Mouse (Mus musculus) lung, embryonic 15.5 days (tissue): Measurements from ENCODE around the gene Nfam1. TPM values are rescaled to one million over a fixed set of nuclear protein-coding genes. Genes with fewer than 3 reads are reported as not detected.

Source experiments
- ATAC-seq: fragments of 200-750 bp; cut with Nextera tagmentation; 2 replicates; pipeline ENCODE4 v1.8.0; 2017; ENCODE audit warnings: moderate number of reproducible peaks, borderline replicate concordance; ENCODE audit not compliant: low FRiP score, low TSS enrichment; ENCODE audit errors: extremely low read depth
- H3K27ac ChIP-seq: fragments of 300-500 bp; sonication (generic); 2 replicates; pipeline ENCODE4 v1.5.1; 2015; ENCODE audit warnings: moderate library complexity, mild to moderate bottlenecking, inconsistent platforms
- H3K27me3 ChIP-seq: fragments of 300-500 bp; sonication (generic); 2 replicates; pipeline ENCODE4 v1.6.1; 2015; ENCODE audit warnings: inconsistent platforms
- H3K36me3 ChIP-seq: fragments of 300-500 bp; sonication (generic); 2 replicates; pipeline ENCODE4 v1.6.1; 2015; ENCODE audit warnings: inconsistent platforms
- H3K4me1 ChIP-seq: fragments of 300-500 bp; sonication (generic); 2 replicates; pipeline ENCODE4 v1.6.1; 2015; ENCODE audit warnings: inconsistent platforms
- H3K4me2 ChIP-seq: fragments of 300-500 bp; sonication (generic); 2 replicates; pipeline ENCODE4 v1.6.1; 2015; ENCODE audit warnings: inconsistent platforms, mild to moderate bottlenecking, moderate library complexity
- H3K4me3 ChIP-seq: fragments of 300-500 bp; sonication (generic); 2 replicates; pipeline ENCODE4 v1.5.1; 2015; ENCODE audit warnings: mild to moderate bottlenecking, inconsistent platforms
- H3K9ac ChIP-seq: fragments of 300-500 bp; sonication (generic); 2 replicates; pipeline ENCODE4 v1.6.1; 2015; ENCODE audit warnings: inconsistent platforms
- H3K9me3 ChIP-seq: fragments of 300-500 bp; sonication (generic); 2 replicates; pipeline ENCODE4 v1.6.1; 2016; ENCODE audit warnings: inconsistent platforms
- WGBS: fragments of 180-500 bp; shearing (Covaris S2); methylation state at CpG from one replicate; pipeline ENCODE4 v1.1.7; 2015; 5-methylcytosine and 5-hydroxymethylcytosine counted together
- polyA plus RNA-seq: library from polyadenylated mRNA; unstranded; fragments of >200 nt; fragmentation: Nextera tagmentation; extraction: Ambion mirVana; gene quantifications from 2 replicates; pipeline ENCODE4 v1.2.1, GENCODE M21; 2015

Gene Nfam1
- polyA plus RNA-seq, 1 experiment from 2014 or later = 3.5 TPM

- ATAC-seq = no peak
- Histone ChIP-seq H3K9me3 (no peaks in the 10 kb centered on the region), H3K27ac (peak overlapping the region; percentile 20; the same call in 1 of the 2 replicates), H3K4me2 (peak overlapping the region; percentile 48), H3K27me3 (peaks cover 15% of the 10 kb centered on the region; the same call in 1 of the 2 replicates), H3K4me3 (no peak overlapping the region), H3K36me3 (no peaks in the 10 kb centered on the region), H3K9ac (no peak overlapping the region), H3K4me1 (peaks cover 22% of the 10 kb centered on the region)
- 31% methylated on average over 6 of the region's 6 CpGs for WGBS
These were observed 65.2 kb downstream of the Nfam1 start for GRCm38 (mm10) chr15:82967947-82968346.

DNA sequence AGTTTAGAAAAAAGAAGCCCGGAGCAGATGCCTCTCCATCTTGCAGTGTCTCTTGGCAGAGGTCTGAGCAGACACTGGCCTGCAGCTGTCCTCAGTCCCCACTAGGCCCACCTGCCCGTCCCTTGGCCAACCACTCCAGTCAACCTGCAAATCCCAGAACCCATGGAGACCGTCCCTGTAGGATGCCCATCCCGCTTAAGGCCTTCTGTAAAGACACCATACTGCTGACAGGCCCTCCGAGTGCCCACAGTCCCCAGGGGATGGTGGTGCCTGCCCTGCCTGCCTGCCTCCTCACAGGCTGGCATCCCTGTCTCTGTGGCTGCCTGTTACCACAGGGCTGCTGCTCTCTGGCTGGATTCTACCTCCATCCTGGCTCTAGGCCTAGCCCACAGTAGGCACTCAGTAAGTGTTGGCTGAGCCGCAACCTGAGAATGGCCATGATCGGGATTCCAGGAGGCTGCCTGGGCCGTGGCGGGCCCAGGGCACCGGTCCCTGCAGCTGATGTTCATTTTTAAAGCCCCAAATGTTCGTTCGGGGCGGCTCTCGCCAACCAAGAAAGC lies 68.8 kb downstream of the Nfam1 start:
- peaks cover 53% of the 10 kb centered on the region for H3K4me1 ChIP-seq
- H3K27ac ChIP-seq = peak overlapping the region; percentile 81

GRCm38 (mm10) chr15:82963556-82964156 lies 69.5 kb downstream of the Nfam1 start:
- Histone ChIP-seq H3K27ac (peak overlapping the region; percentile 81), H3K9ac (peak overlapping the region; percentile 47; the same call in 1 of the 2 replicates), H3K9me3 (no peaks in the 10 kb centered on the region), H3K4me2 (peak overlapping the region; percentile 92), H3K27me3 (peaks cover 51% of the 10 kb centered on the region), H3K4me3 (peak overlapping the region; percentile 57), H3K36me3 (no peaks in the 10 kb centered on the region), H3K4me1 (peaks cover 53% of the 10 kb centered on the region)
- 2% methylated on average over 5 of the region's 82 CpGs for whole genome bisulfite sequencing
- peak; percentile 55; the same call in 1 of the 2 replicates for ATAC-seq

More for the DNA sequence above, 68.8 kb downstream of the Nfam1 start:
- Histone ChIP-seq H3K9me3 (no peaks in the 10 kb centered on the region), H3K27me3 (peaks cover 48% of the 10 kb centered on the region), H3K4me3 (peak overlapping the region; percentile 57), H3K9ac (0 out of 2 replicates have a peak overlapping the region, but pooled peaks have one; percentile 47), H3K36me3 (no peaks in the 10 kb centered on the region), H3K4me2 (peak overlapping the region; percentile 92)
- no peak for ATAC-seq
- 65% methylated on average over 14 of the region's 14 CpGs for WGBS

GRCm38 (mm10) chr15:82963090-82963489 lies 70.0 kb downstream of the Nfam1 start:
- Histone ChIP-seq H3K36me3 (no peaks in the 10 kb centered on the region), H3K9me3 (no peaks in the 10 kb centered on the region), H3K9ac (peak overlapping the region; percentile 53), H3K27me3 (peaks cover 48% of the 10 kb centered on the region), H3K27ac (peak overlapping the region; percentile 73), H3K4me1 (peaks cover 53% of the 10 kb centered on the region), H3K4me2 (peak overlapping the region; percentile 92), H3K4me3 (peak overlapping the region; percentile 57)
- ATAC-seq = no peak
- 3% methylated on average over 33 of the region's 39 CpGs for WGBS

DNA sequence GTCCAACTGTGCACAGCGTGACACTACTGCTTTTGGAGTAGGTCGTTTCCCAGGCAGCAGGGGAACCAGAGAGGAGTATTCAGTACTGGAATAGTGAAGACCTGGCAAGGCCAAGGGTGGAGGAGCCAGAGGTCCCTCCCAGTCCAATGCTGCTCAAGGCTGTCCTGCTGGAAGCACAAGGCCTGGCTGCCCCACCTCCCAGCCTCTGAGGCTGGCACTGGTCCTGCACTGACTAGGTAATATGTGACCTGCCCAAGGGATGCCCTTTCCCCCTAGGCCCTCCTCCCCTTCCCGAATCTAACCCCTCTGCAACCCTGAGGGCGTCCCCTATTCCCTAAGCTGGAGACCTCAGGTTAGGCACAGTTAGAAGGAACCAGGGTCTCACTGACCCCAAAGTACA lies 70.6 kb downstream of the Nfam1 start:
- Histone ChIP-seq H3K9ac (peak overlapping the region; percentile 53; the same call in 1 of the 2 replicates), H3K4me2 (peak overlapping the region; percentile 92), H3K27ac (peak overlapping the region; percentile 73; the same call in 1 of the 2 replicates), H3K27me3 (peaks cover 43% of the 10 kb centered on the region), H3K4me1 (peaks cover 50% of the 10 kb centered on the region), H3K9me3 (no peaks in the 10 kb centered on the region), H3K36me3 (no peaks in the 10 kb centered on the region), H3K4me3 (peak overlapping the region; percentile 57)
- WGBS = 48% methylated on average over 4 of the region's 4 CpGs
- ATAC-seq = no peak

GRCm38 (mm10) chr15:82960786-82961561 lies 72.1 kb downstream of the Nfam1 start:
- no peaks in the 10 kb centered on the region for H3K36me3 ChIP-seq
- 8% methylated on average over 26 of the region's 26 CpGs for WGBS
- no peaks in the 10 kb centered on the region for H3K9me3 ChIP-seq
- no peak overlapping the region for H3K27ac ChIP-seq
- H3K4me2 ChIP-seq = peak overlapping the region; percentile 48
- peaks cover 42% of the 10 kb centered on the region for H3K27me3 ChIP-seq
- H3K9ac ChIP-seq = 0 out of 2 replicates have a peak overlapping the region, but pooled peaks have one; percentile 5
- no peak for ATAC-seq
- H3K4me1 ChIP-seq = peaks cover 50% of the 10 kb centered on the region
- peak overlapping the region; percentile 18 for H3K4me3 ChIP-seq

DNA sequence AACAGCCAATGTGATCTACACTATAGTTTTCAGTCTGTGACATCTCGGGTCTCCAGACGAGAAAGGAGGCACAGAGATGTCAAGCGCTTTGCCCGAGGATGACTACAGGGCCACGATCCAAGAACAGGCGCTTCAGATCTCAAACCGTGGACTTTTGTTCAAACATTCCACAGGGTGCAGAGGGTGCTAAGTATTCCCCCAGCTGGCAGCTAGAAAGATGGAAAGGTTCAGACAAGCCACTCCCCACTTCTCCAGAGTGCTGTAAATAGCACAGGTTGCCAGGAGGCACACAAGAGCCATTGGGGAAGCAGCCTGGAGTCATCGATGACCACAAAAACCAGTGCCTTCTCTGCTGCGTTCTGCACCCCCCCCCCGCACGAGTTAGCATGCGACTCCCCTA lies 74.0 kb downstream of the Nfam1 start:
- H3K27me3 ChIP-seq = peaks cover 53% of the 10 kb centered on the region
- H3K36me3 ChIP-seq = no peaks in the 10 kb centered on the region
- peaks cover 56% of the 10 kb centered on the region for H3K4me1 ChIP-seq
- H3K9ac ChIP-seq = no peak overlapping the region
- no peak overlapping the region for H3K4me3 ChIP-seq
- no peak overlapping the region; the same call in 1 of the 2 replicates for H3K4me2 ChIP-seq
- no peaks in the 10 kb centered on the region for H3K9me3 ChIP-seq
- H3K27ac ChIP-seq = no peak overlapping the region
- ATAC-seq = no peak
- WGBS = 38% methylated on average over 12 of the region's 12 CpGs

DNA sequence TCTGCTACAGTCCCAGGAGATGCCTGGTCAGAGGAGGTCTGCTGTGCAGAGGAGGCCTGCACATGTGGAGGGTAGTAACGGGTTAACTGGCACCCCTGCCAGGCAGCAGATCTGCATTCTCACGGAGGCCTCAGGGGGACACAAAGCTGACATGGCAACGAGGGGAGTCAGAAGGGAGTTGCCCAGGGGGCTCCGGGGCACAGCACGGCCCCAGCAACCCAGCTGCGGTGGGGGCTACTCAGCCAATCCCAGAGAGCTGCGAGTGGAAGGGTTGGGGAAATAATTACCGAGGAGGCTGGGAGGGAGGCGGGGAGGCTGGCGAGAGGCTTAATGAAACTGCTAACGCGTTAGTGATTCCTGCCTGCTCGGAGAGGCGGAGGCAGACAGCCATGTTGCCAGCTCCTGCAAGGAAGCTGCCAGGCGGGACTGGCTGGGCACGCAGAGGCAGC lies 74.8 kb downstream of the Nfam1 start:
- H3K9ac ChIP-seq = no peak overlapping the region
- peaks cover 56% of the 10 kb centered on the region for H3K4me1 ChIP-seq
- WGBS = 20% methylated on average over 16 of the region's 16 CpGs
- no peak overlapping the region for H3K4me3 ChIP-seq
- H3K4me2 ChIP-seq = peak overlapping the region; percentile 34
- H3K36me3 ChIP-seq = no peaks in the 10 kb centered on the region
- H3K27me3 ChIP-seq = peaks cover 62% of the 10 kb centered on the region
- no peak overlapping the region for H3K27ac ChIP-seq
- no peak for ATAC-seq
- H3K9me3 ChIP-seq = no peaks in the 10 kb centered on the region

GRCm38 (mm10) chr15:82956721-82957120 lies 76.4 kb downstream of the Nfam1 start:
- 59% methylated on average over 4 of the region's 4 CpGs for whole genome bisulfite sequencing
- no peak for ATAC-seq
- Histone ChIP-seq H3K27ac (no peak overlapping the region), H3K27me3 (peaks cover 60% of the 10 kb centered on the region), H3K9ac (no peak overlapping the region), H3K4me2 (no peak overlapping the region), H3K4me1 (peaks cover 53% of the 10 kb centered on the region), H3K9me3 (no peaks in the 10 kb centered on the region), H3K36me3 (no peaks in the 10 kb centered on the region), H3K4me3 (no peak overlapping the region)

DNA sequence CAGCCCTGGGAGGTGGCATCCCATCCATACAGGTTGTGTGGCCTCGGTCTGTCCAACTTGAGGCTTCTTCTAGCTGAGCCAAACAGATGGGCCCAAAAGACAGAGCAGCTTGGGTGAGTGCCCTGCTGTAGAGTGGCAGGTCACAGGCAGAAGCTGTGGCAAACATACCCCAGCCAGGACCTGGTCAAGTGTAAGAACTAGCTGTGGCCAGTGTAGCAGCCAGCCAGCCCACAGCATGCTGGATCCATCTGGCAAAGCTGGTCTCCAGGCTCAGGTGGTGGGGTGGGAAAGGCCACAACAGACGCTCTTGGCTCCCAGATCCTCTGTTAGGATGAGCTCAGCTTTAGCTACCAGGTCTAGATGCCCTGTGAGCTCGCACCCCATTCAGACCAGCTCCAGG lies 76.8 kb downstream of the Nfam1 start:
- ATAC-seq = no peak
- Histone ChIP-seq H3K27ac (no peak overlapping the region), H3K4me1 (peaks cover 49% of the 10 kb centered on the region), H3K36me3 (no peaks in the 10 kb centered on the region), H3K9me3 (no peaks in the 10 kb centered on the region), H3K4me2 (no peak overlapping the region), H3K27me3 (peaks cover 60% of the 10 kb centered on the region), H3K4me3 (no peak overlapping the region), H3K9ac (no peak overlapping the region)
- 84% methylated on average over 3 of the region's 3 CpGs for WGBS

DNA sequence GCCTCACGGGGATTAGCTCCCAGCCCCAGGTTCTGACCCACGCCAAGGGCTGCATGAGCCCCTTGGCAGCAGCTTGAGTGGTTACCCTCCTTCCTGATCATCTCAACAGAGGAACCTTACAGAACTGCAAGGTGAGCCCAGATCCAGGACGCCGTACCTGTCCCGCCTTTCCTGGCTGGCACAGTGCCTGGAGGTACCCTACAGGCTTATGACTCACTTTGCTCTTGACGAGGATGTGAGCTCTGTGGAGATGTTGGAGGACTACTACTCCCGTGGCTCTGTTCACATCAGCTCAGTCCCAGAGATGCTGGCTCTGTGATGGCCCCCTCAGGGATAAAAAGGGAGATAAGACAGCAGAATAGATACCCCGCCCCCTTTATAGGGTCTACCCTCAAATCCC lies 77.8 kb downstream of the Nfam1 start:
- Histone ChIP-seq H3K4me1 (peaks cover 39% of the 10 kb centered on the region), H3K9ac (no peak overlapping the region), H3K27ac (no peak overlapping the region), H3K4me3 (no peak overlapping the region), H3K27me3 (peaks cover 60% of the 10 kb centered on the region), H3K36me3 (no peaks in the 10 kb centered on the region), H3K4me2 (no peak overlapping the region), H3K9me3 (no peaks in the 10 kb centered on the region)
- 62% methylated on average over 8 of the region's 8 CpGs for WGBS
- ATAC-seq = no peak

GRCm38 (mm10) chr15:82954034-82954433 lies 79.1 kb downstream of the Nfam1 start:
- no peak overlapping the region for H3K4me2 ChIP-seq
- H3K27me3 ChIP-seq = peaks cover 48% of the 10 kb centered on the region
- WGBS = 57% methylated on average over 5 of the region's 5 CpGs
- no peak for ATAC-seq
- no peak overlapping the region for H3K9ac ChIP-seq
- peaks cover 26% of the 10 kb centered on the region for H3K4me1 ChIP-seq
- H3K36me3 ChIP-seq = no peaks in the 10 kb centered on the region
- H3K4me3 ChIP-seq = no peak overlapping the region
- H3K27ac ChIP-seq = no peak overlapping the region
- H3K9me3 ChIP-seq = no peaks in the 10 kb centered on the region
